Mouse (Mus musculus): ENCODE results near the gene Ccdc39.

DNA sequence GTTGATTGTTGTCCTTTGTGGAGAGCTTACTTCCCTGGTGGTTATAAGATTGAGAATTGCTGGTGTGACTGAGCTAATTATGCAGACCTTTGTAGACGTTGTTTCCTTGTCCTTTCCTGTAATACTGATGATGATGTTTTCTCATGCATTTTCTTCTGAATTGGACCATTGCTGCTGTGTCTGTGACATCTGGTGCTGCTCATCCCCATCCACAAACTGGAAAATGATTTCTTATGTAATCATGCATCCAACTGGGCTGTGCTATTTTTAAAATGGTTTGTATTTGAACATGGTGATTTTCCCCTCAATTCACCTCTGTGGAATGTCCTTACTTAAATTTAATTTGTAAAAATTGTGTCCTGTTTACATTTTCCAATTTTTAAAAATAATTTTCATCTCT lies 37.0 kb downstream of the Ccdc39 start:
- no peak for TF ChIP-seq POLR2A (IDR thresholded peaks at IDR 0.05; ENCODE audit: borderline replicate concordance, extremely low read depth, low read depth, low read length)
- TF ChIP-seq CTCF (IDR thresholded peaks at IDR 0.05; ENCODE audit: insufficient read depth, low read length): no peak

Measured in lung, adult 2 months (tissue).